Mouse (Mus musculus) B cell, adult (primary cell): ENCODE measurements around the gene 1700024G13Rik. TPM values are rescaled to one million over a fixed set of nuclear protein-coding genes. Genes with fewer than 3 reads are reported as not detected.

Experiments
- total RNA-seq: library from RNA; stranded (reverse); gene quantifications from 4 replicates; pipeline ENCODE4 v1.2.4, GENCODE M21; 2023; ENCODE audit not compliant: inconsistent age

1700024G13Rik gene
- not detected in 4 replicates for total RNA-seq

DNA sequence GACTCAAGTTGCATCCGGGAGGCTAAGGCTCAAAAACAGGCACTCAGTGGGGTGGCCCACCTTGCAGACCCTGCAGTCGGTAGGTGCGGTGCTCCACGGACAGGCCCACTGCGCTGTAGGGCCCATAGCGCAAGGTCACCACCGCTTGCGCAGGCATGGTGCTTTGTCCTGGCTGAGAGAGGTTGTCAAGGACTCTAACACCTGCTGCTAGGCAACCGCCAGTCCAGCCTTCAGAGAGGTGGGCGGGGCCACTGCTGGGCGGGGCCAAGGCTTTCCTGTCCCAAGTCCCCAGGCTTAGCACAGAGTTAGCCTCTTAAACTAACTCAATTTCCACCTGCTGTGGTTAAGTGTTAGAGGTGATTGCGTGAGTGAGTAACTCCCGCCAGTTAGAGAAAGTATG is at the start of gene 1700024G13Rik:
Gene 1700024G13Rik, minus strand, starts transcription at position 196 of the 400 bp plus-strand sequence.

Other genes with a start within 250 kb of the 1700024G13Rik start
- not detected in 4 replicates for gene Msmb, start 246.4 kb downstream of the 1700024G13Rik start, total RNA-seq
- 70.5 to 79.9 TPM (median 73.1 TPM) in 4 replicates for gene Ncoa4, start 228.5 kb downstream of the 1700024G13Rik start, total RNA-seq
- gene Timm23, start 186.5 kb downstream of the 1700024G13Rik start, total RNA-seq, result 67.8 to 80.6 TPM (median 76.0 TPM) in 4 replicates
- gene Parg, start 186.4 kb downstream of the 1700024G13Rik start, total RNA-seq, result 48.6 to 61.5 TPM (median 54.0 TPM) in 4 replicates
- 0.35 to 0.63 TPM in 2 of 4 replicates, not detected in the others for gene Ogdhl, start 66.4 kb downstream of the 1700024G13Rik start, total RNA-seq
- gene Slc18a3, start 76.5 kb upstream of the 1700024G13Rik start, total RNA-seq, result not detected in 4 replicates
- gene Chat, start 77.6 kb upstream of the 1700024G13Rik start, total RNA-seq, result not detected in 4 replicates
- gene Ercc6, start 125.1 kb upstream of the 1700024G13Rik start, total RNA-seq, result 47.7 to 58.3 TPM (median 54.8 TPM) in 4 replicates
- gene Prrxl1, start 211.0 kb upstream of the 1700024G13Rik start, total RNA-seq, result not detected in 4 replicates